Mouse (Mus musculus): ENCODE measurements around the gene Wdr24.
A peak's percentile ranks its signal among the peaks of the same experiment; 100 is the strongest.

- peak; percentile 80; the same call in 1 of the 2 replicates for TF ChIP-seq CTCF (IDR thresholded peaks at IDR 0.05; ENCODE audit: extremely low read depth, insufficient read depth, insufficient read length, insufficient replicate concordance)
- TF ChIP-seq POLR2A (IDR thresholded peaks at IDR 0.05; ENCODE audit: low read depth, low read length): no peak
These were observed 22.4 kb upstream of the Wdr24 start for GRCm38 (mm10) chr17:25801029-25801428.
